Mouse (Mus musculus): ENCODE measurements around the gene Zfand3. TPM values are rescaled to one million over a fixed set of nuclear protein-coding genes. Genes with fewer than 3 reads are reported as not detected.

The Zfand3 gene
- polyA plus RNA-seq, 1 experiment from 2014 or later: 58.4 TPM

GRCm38 (mm10) chr17:30193615-30194014 is 189.1 kb downstream of the Zfand3 start:
- WGBS: 91% methylated on average over 2 of the region's 2 CpGs

GRCm38 (mm10) chr17:30194091-30194490 is 189.6 kb downstream of the Zfand3 start:
- no peak for ATAC-seq
- H3K9me3 ChIP-seq (ENCODE audit: control insufficient read depth, low read length): no peaks in the 10 kb centered on the region
- H3K4me2 ChIP-seq (ENCODE audit: low read length): no peak overlapping the region
- no peaks in the 10 kb centered on the region for H3K36me3 ChIP-seq (ENCODE audit: control insufficient read depth, insufficient read depth)
- no peaks in the 10 kb centered on the region for H3K27me3 ChIP-seq (replicated peaks; ENCODE audit: control insufficient read depth, insufficient read depth, low read length)
- no peak overlapping the region for H3K9ac ChIP-seq (replicated peaks; ENCODE audit: low read depth, low read length)
- H3K4me3 ChIP-seq (replicated peaks; ENCODE audit: low read length): no peak overlapping the region
- peaks cover 64% of the 10 kb centered on the region for H3K4me1 ChIP-seq (replicated peaks; ENCODE audit: control insufficient read depth, insufficient read depth, low read length)
- WGBS: 57% methylated on average over 3 of the region's 3 CpGs
- no peak overlapping the region for H3K27ac ChIP-seq (ENCODE audit: low read length)

More at GRCm38 (mm10) chr17:30193615-30194014, 189.1 kb downstream of the Zfand3 start:
- Histone ChIP-seq H3K9me3 (ENCODE audit: control insufficient read depth, low read length) (no peaks in the 10 kb centered on the region), H3K36me3 (ENCODE audit: control insufficient read depth, insufficient read depth) (no peaks in the 10 kb centered on the region), H3K27ac (ENCODE audit: low read length) (no peak overlapping the region), H3K4me1 (replicated peaks; ENCODE audit: control insufficient read depth, insufficient read depth, low read length) (peaks cover 66% of the 10 kb centered on the region), H3K4me3 (replicated peaks; ENCODE audit: low read length) (no peak overlapping the region), H3K27me3 (replicated peaks; ENCODE audit: control insufficient read depth, insufficient read depth, low read length) (no peaks in the 10 kb centered on the region), H3K4me2 (ENCODE audit: low read length) (no peak overlapping the region), H3K9ac (replicated peaks; ENCODE audit: low read depth, low read length) (no peak overlapping the region)
- no peak for ATAC-seq

GRCm38 (mm10) chr17:30194629-30195445 is 190.3 kb downstream of the Zfand3 start:
- 0 out of 2 replicates have a peak overlapping the region, but pooled peaks have one; percentile 8 for H3K27ac ChIP-seq (ENCODE audit: low read length)
- no peaks in the 10 kb centered on the region for H3K27me3 ChIP-seq (replicated peaks; ENCODE audit: control insufficient read depth, insufficient read depth, low read length)
- no peak for ATAC-seq
- WGBS: 34% methylated on average over 11 of the region's 11 CpGs
- H3K4me3 ChIP-seq (replicated peaks; ENCODE audit: low read length): no peak overlapping the region
- H3K9ac ChIP-seq (replicated peaks; ENCODE audit: low read depth, low read length): no peak overlapping the region
- H3K4me1 ChIP-seq (replicated peaks; ENCODE audit: control insufficient read depth, insufficient read depth, low read length): peaks cover 63% of the 10 kb centered on the region
- H3K36me3 ChIP-seq (ENCODE audit: control insufficient read depth, insufficient read depth): no peaks in the 10 kb centered on the region
- no peak overlapping the region for H3K4me2 ChIP-seq (ENCODE audit: low read length)
- H3K9me3 ChIP-seq (ENCODE audit: control insufficient read depth, low read length): no peaks in the 10 kb centered on the region

- H3K4me1 ChIP-seq (replicated peaks; ENCODE audit: control insufficient read depth, insufficient read depth, low read length): peaks cover 63% of the 10 kb centered on the region
- no peaks in the 10 kb centered on the region for H3K27me3 ChIP-seq (replicated peaks; ENCODE audit: control insufficient read depth, insufficient read depth, low read length)
- no peak overlapping the region for H3K9ac ChIP-seq (replicated peaks; ENCODE audit: low read depth, low read length)
- ATAC-seq: no peak
- H3K9me3 ChIP-seq (ENCODE audit: control insufficient read depth, low read length): no peaks in the 10 kb centered on the region
- 80% methylated on average over 21 of the region's 21 CpGs for WGBS
- no peak overlapping the region for H3K4me2 ChIP-seq (ENCODE audit: low read length)
- no peak overlapping the region for H3K4me3 ChIP-seq (replicated peaks; ENCODE audit: low read length)
- H3K27ac ChIP-seq (ENCODE audit: low read length): no peak overlapping the region
- H3K36me3 ChIP-seq (ENCODE audit: control insufficient read depth, insufficient read depth): no peaks in the 10 kb centered on the region
Observed at GRCm38 (mm10) chr17:30195591-30196183, 191.2 kb downstream of the Zfand3 start.

- Histone ChIP-seq H3K36me3 (ENCODE audit: control insufficient read depth, insufficient read depth) (no peaks in the 10 kb centered on the region), H3K9ac (replicated peaks; ENCODE audit: low read depth, low read length) (no peak overlapping the region), H3K4me2 (ENCODE audit: low read length) (no peak overlapping the region), H3K27ac (ENCODE audit: low read length) (no peak overlapping the region), H3K4me3 (replicated peaks; ENCODE audit: low read length) (no peak overlapping the region), H3K27me3 (replicated peaks; ENCODE audit: control insufficient read depth, insufficient read depth, low read length) (no peaks in the 10 kb centered on the region), H3K4me1 (replicated peaks; ENCODE audit: control insufficient read depth, insufficient read depth, low read length) (peaks cover 64% of the 10 kb centered on the region), H3K9me3 (ENCODE audit: control insufficient read depth, low read length) (no peaks in the 10 kb centered on the region)
- WGBS: 48% methylated on average over 17 of the region's 17 CpGs
- no peak for ATAC-seq
Observed at GRCm38 (mm10) chr17:30196401-30197279, 192.1 kb downstream of the Zfand3 start.

GRCm38 (mm10) chr17:30197280-30198030 is 192.9 kb downstream of the Zfand3 start:
- 65% methylated on average over 12 of the region's 12 CpGs for WGBS
- ATAC-seq: no peak
- no peaks in the 10 kb centered on the region for H3K9me3 ChIP-seq (ENCODE audit: control insufficient read depth, low read length)
- H3K4me1 ChIP-seq (replicated peaks; ENCODE audit: control insufficient read depth, insufficient read depth, low read length): peaks cover 68% of the 10 kb centered on the region
- no peak overlapping the region for H3K27ac ChIP-seq (ENCODE audit: low read length)
- H3K27me3 ChIP-seq (replicated peaks; ENCODE audit: control insufficient read depth, insufficient read depth, low read length): no peaks in the 10 kb centered on the region
- no peak overlapping the region for H3K4me2 ChIP-seq (ENCODE audit: low read length)
- no peaks in the 10 kb centered on the region for H3K36me3 ChIP-seq (ENCODE audit: control insufficient read depth, insufficient read depth)
- H3K9ac ChIP-seq (replicated peaks; ENCODE audit: low read depth, low read length): no peak overlapping the region
- no peak overlapping the region for H3K4me3 ChIP-seq (replicated peaks; ENCODE audit: low read length)

GRCm38 (mm10) chr17:30198422-30198821 is 193.9 kb downstream of the Zfand3 start:
- H3K4me1 ChIP-seq (replicated peaks; ENCODE audit: control insufficient read depth, insufficient read depth, low read length): peaks cover 73% of the 10 kb centered on the region
- H3K9ac ChIP-seq (replicated peaks; ENCODE audit: low read depth, low read length): no peak overlapping the region
- no peaks in the 10 kb centered on the region for H3K27me3 ChIP-seq (replicated peaks; ENCODE audit: control insufficient read depth, insufficient read depth, low read length)
- 74% methylated on average over 10 of the region's 10 CpGs for WGBS
- H3K9me3 ChIP-seq (ENCODE audit: control insufficient read depth, low read length): no peaks in the 10 kb centered on the region
- H3K4me3 ChIP-seq (replicated peaks; ENCODE audit: low read length): no peak overlapping the region
- H3K27ac ChIP-seq (ENCODE audit: low read length): no peak overlapping the region
- ATAC-seq: no peak
- H3K4me2 ChIP-seq (ENCODE audit: low read length): no peak overlapping the region
- H3K36me3 ChIP-seq (ENCODE audit: control insufficient read depth, insufficient read depth): no peaks in the 10 kb centered on the region

GRCm38 (mm10) chr17:30199374-30200247 is 195.1 kb downstream of the Zfand3 start:
- Histone ChIP-seq H3K36me3 (ENCODE audit: control insufficient read depth, insufficient read depth) (no peaks in the 10 kb centered on the region), H3K9me3 (ENCODE audit: control insufficient read depth, low read length) (no peaks in the 10 kb centered on the region), H3K4me3 (replicated peaks; ENCODE audit: low read length) (no peak overlapping the region), H3K27ac (ENCODE audit: low read length) (no peak overlapping the region), H3K4me2 (ENCODE audit: low read length) (no peak overlapping the region), H3K4me1 (replicated peaks; ENCODE audit: control insufficient read depth, insufficient read depth, low read length) (peaks cover 75% of the 10 kb centered on the region), H3K9ac (replicated peaks; ENCODE audit: low read depth, low read length) (no peak overlapping the region), H3K27me3 (replicated peaks; ENCODE audit: control insufficient read depth, insufficient read depth, low read length) (no peaks in the 10 kb centered on the region)
- WGBS: 62% methylated on average over 13 of the region's 13 CpGs
- ATAC-seq: no peak
